Mouse (Mus musculus) heart, adult 2 months (tissue): ENCODE results near the gene Tcf23. TPM values are rescaled to one million over a fixed set of nuclear protein-coding genes. Genes with fewer than 3 reads are reported as not detected.
A peak's percentile ranks its signal among the peaks of the same experiment; 100 is the strongest.

ENCODE experiments used
- DNase-seq, 2 experiments: peaks; one replicate each; pipeline ENCODE4 v3.0.0; 2021
- H3K27ac ChIP-seq: fragments of 200-600 bp; 2 replicates; pipeline ENCODE4 v1.8.1; 2022
- H3K27me3 ChIP-seq: fragments of 200-500 bp; 2 replicates; pipeline ENCODE4 v1.6.1; 2012; ENCODE audit warnings: mild to moderate bottlenecking, low read length, inconsistent platforms, mixed read lengths; ENCODE audit not compliant: control insufficient read depth, insufficient read depth
- H3K36me3 ChIP-seq: fragments of 200-500 bp; 2 replicates; pipeline ENCODE4 v1.6.1; 2012; ENCODE audit warnings: low read length, inconsistent platforms; ENCODE audit not compliant: control insufficient read depth, insufficient read depth
- H3K4me1 ChIP-seq: fragments of 200-500 bp; 2 replicates; pipeline ENCODE4 v1.6.1; 2011; ENCODE audit warnings: low read length; ENCODE audit not compliant: control insufficient read depth, insufficient read depth
- H3K4me3 ChIP-seq: fragments of 200-600 bp; 2 replicates; pipeline ENCODE4 v1.8.1; 2022
- H3K79me2 ChIP-seq: fragments of 200-500 bp; replicated peaks from 2 replicates; pipeline ENCODE4 v1.6.1; 2012; ENCODE audit warnings: mild to moderate bottlenecking, inconsistent platforms, low read length, moderate library complexity, mixed read lengths; ENCODE audit not compliant: control insufficient read depth, insufficient read depth
- H3K9ac ChIP-seq: fragments of 200-500 bp; 2 replicates; pipeline ENCODE4 v1.6.1; 2012; ENCODE audit warnings: low read depth, mild to moderate bottlenecking, control low read depth, inconsistent platforms, low read length, mixed read lengths
- CTCF ChIP-seq: fragments of 200-600 bp; IDR thresholded peaks from 2 replicates; pipeline ENCODE4 v1.8.1; 2022; ENCODE audit warnings: antibody characterized with exemption, mild to moderate bottlenecking, moderate library complexity
- EP300 ChIP-seq: fragments of 200-500 bp; IDR thresholded peaks from 2 replicates; pipeline ENCODE4 v1.6.1; 2011; ENCODE audit warnings: low read depth, low read length, control low read depth; ENCODE audit not compliant: insufficient read depth
- POLR2A ChIP-seq: fragments of 200-500 bp; IDR thresholded peaks from 2 replicates; pipeline ENCODE4 v1.6.1; 2011; ENCODE audit warnings: mild to moderate bottlenecking, low read depth, low read length, control low read depth; ENCODE audit not compliant: insufficient read depth
- WGBS: fragments of 180-500 bp; shearing (Covaris S2); methylation state at CpG from one replicate; pipeline ENCODE4 v1.1.7; 2018; 5-methylcytosine and 5-hydroxymethylcytosine counted together
- intact Hi-C: fragments of 180-260 bp; cut with DNase I; formaldehyde crosslinking; loops from one replicate; pipeline ENCODE4 v1.15.1; 2025
- long read RNA-seq: library from polyadenylated mRNA; stranded (forward); transcript quantifications from one replicate; pipeline ENCODE4 v2.0.0, GENCODE M21; 2021
- polyA plus RNA-seq: library from polyadenylated mRNA; depleted of rRNA; stranded (reverse); fragments of >200 nt; gene quantifications from 2 replicates; pipeline ENCODE4 v1.2.3, GENCODE M21; 2012; rRNA removed
- total RNA-seq, 2 experiments: library from RNA; stranded (reverse); gene quantifications; 2 replicates each; pipeline ENCODE4 v1.2.3; 2021

Tcf23 gene
- total RNA-seq (1 to 10 TPM; 1.6 TPM), polyA plus RNA-seq (0.44 and 0.57 TPM in 2 replicates)
- long read RNA-seq, full-length matches to known transcripts: 1 of 1 reads
- long read RNA-seq, partial matches to known transcripts: 0 of 1 reads
- long read RNA-seq, other reads (novel, unspliced or antisense): 0 of 1 reads

DNA sequence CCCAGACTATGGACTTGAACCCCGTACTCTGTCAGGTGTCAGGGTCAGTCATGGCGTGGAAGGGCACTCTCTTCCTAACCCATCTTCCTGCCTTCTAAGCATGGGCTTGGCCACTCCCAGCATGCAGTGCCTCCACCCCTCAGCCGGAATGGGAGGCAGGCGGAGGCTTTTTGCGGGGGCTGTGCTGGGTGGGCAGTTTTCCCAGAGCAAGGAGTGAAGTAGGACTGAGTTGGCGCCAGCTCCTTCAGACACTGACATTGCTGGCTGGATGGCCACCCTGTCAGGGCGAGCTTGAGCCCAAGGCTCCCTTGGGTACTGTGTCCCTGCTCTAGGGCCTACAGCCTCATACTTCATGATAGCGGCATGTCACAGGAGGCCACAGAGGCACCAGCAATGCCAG lies at the start of gene Tcf23:
Tcf23 (plus strand) TSS at position 247 of the 400 bp plus-strand sequence.
- Histone ChIP-seq H3K36me3 (no peaks in the 10 kb centered on the region), H3K4me1 (peaks cover 10% of the 10 kb centered on the region), H3K79me2 (no peaks in the 10 kb centered on the region), H3K9ac (peak within 1 kb of the TSS; percentile 6; the same call in 1 of the 2 replicates), H3K27ac (peak within 1 kb of the TSS; percentile 71), H3K27me3 (no peaks in the 10 kb centered on the region), H3K4me3 (no peak within 1 kb of the TSS)
- DNase-seq: peak; percentile 75 to 78
- intact Hi-C loops: no loop called here
- WGBS: 31% methylated on average over 8 of the region's 8 CpGs
- TF ChIP-seq POLR2A (peak; percentile 66), EP300 (peak; percentile 67; the same call in 1 of the 2 replicates), CTCF (no peak)

DNA sequence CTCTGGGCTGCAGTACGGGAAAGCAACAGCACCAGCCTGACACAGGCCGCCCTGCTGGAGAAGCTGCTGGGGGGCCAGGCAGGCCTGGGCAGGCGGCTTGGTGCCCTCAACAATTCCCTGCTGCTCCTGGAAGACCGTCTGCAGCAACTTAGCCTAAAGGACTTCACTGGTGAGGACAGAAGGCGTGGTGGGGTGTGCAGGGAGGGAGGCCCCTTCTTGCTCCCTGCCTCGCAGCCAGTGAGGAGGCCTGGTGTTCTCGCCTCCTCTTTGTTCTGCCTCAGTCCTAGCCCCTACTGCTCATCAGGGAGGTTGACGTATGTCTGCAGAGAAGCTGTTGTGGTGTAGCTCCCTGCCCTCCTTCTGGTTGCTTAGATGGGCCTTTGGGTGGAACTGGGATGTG lies 49.8 kb upstream of the Tcf23 start:
- WGBS: 96% methylated on average over 8 of the region's 8 CpGs
- Histone ChIP-seq H3K79me2 (no peaks in the 10 kb centered on the region), H3K9ac (no peak overlapping the region), H3K4me1 (peaks cover 20% of the 10 kb centered on the region), H3K4me3 (no peak overlapping the region), H3K27me3 (no peaks in the 10 kb centered on the region), H3K36me3 (no peaks in the 10 kb centered on the region), H3K27ac (no peak overlapping the region; the same call in 1 of the 2 replicates)
- no peak for DNase-seq
- no peak for TF ChIP-seq CTCF
- TF ChIP-seq POLR2A: no peak
- TF ChIP-seq EP300: no peak
- intact Hi-C loops: loop anchor here (5.0 kb wide), 1 partner anchor 106 kb away; the partner anchor contains the start of gene Mapre3

DNA sequence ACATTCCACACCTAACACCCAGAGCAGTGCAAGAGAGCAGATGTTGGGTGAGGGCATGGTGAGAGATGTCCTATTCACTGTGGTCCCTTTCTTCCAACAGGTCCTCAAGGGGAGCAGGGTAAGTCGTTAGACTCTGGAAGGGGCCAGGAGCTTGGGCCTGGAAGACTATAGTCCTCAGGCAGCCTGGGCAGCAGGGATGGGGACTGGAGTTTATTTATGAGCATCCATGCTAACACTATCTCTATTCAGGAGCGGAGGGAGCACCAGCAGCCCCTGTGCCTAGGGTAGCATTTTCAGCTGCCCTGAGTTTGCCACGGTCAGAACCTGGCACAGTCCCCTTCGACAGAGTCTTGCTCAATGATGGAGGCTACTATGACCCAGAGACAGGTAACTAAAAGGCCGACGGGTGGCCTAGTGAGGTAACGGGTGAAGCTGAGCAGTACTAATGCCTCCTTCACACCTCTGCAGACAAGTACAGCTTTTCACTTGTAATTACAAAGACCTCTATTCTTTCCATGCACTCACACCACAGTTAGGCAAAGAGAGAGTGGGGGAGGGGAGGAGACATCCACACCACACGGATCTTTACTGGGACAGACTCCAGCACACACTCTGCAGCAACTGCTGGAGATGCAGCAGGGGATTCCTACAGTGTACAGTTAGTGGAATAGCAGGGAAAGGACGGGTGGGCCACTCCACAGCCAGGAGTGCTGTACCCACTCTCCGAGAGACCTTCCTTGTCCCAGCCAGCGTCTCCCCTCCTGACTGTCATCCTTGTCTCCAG lies 48.4 kb upstream of the Tcf23 start:
- intact Hi-C loops: loop anchor here (5.0 kb wide), 3 partner anchors 42 to 127 kb away; partner anchors contain the start of genes Atraid, Mapre3, Preb and Slc5a6

DNA sequence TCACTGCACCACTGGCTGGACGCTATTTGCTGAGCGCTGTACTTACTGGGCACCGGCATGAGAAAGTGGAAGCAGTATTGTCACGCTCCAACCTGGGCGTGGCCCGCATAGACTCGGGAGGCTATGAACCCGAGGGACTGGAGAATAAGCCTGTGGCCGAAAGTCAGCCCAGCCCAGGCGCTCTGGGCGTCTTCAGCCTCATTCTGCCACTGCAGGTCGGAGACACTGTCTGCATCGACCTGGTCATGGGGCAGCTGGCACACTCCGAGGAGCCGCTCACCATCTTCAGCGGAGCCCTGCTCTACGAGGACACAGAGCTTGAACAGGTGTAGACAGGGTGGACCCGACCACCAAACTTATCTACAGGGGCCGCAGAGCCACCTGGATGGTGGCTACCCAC lies 47.8 kb upstream of the Tcf23 start:
- TF ChIP-seq CTCF (no peak), POLR2A (no peak), EP300 (no peak)
- DNase-seq: peak; percentile 56
- Histone ChIP-seq H3K9ac (no peak overlapping the region), H3K79me2 (no peaks in the 10 kb centered on the region), H3K27me3 (no peaks in the 10 kb centered on the region), H3K4me3 (no peak overlapping the region), H3K4me1 (peaks cover 7% of the 10 kb centered on the region), H3K27ac (peak overlapping the region; percentile 84), H3K36me3 (no peaks in the 10 kb centered on the region)
- WGBS: 68% methylated on average over 19 of the region's 19 CpGs
- intact Hi-C loops: loop anchor here (5.0 kb wide), 2 partner anchors 42 to 127 kb away; partner anchors contain the start of genes Atraid, Preb and Slc5a6

More for the DNA sequence above, 48.4 kb upstream of the Tcf23 start:
- DNase-seq: no peak
- no peak for TF ChIP-seq POLR2A
- no peak for TF ChIP-seq CTCF
- no peak overlapping the region for H3K4me3 ChIP-seq
- no peaks in the 10 kb centered on the region for H3K79me2 ChIP-seq
- no peak overlapping the region for H3K9ac ChIP-seq
- H3K27me3 ChIP-seq: no peaks in the 10 kb centered on the region
- H3K4me1 ChIP-seq: peaks cover 12% of the 10 kb centered on the region
- H3K36me3 ChIP-seq: no peaks in the 10 kb centered on the region
- H3K27ac ChIP-seq: no peak overlapping the region; the same call in 1 of the 2 replicates
- WGBS: 75% methylated on average over 11 of the region's 11 CpGs

DNA sequence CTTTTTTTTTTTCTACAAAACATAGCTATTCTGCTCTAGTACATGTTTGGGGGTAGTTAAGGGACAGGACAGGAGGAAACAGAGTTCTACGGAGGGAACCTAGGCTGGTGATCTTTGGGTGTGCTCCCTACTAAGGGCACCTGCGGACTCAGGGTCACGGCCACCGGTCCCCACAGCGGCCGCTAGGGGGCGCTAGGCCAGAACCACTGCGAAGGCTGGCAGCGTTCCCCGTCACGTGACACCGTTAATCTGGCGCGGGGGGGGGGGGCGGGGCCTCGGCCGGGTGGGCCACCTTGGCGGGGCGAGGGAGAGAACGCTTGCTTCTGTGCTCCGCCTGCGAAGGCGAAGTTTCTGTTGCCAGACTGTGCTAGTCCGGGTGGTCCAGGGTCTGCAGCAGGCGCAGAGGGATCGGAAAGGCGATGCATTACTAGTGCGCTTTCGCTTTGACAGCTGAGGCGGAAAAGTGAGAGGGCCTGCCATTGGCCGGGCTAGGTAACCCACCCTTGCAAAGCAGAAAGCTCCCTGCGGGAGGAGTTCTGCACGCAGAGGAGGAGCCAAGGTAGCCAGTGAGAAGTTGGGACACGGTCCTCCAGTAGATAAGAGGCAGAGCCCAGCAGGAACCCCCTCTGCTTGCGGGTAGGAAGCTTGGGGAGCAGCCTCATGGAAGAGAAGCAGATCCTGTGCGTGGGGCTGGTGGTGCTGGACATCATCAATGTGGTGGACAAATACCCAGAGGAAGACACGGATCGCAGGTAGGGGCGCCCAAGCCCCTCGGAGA lies 47.0 kb upstream of the Tcf23 start, which contains the start of gene Khk:
Khk (plus strand) TSS at position 176 of the 778 bp plus-strand sequence.
- Histone ChIP-seq H3K4me3 (peak within 1 kb of the TSS; percentile 71), H3K27ac (peak within 1 kb of the TSS; percentile 84), H3K27me3 (no peaks in the 10 kb centered on the region), H3K79me2 (no peaks in the 10 kb centered on the region), H3K36me3 (no peaks in the 10 kb centered on the region), H3K9ac (peak within 1 kb of the TSS; percentile 47), H3K4me1 (peaks cover 6% of the 10 kb centered on the region)
- peak; percentile 81 for TF ChIP-seq CTCF
- peak; percentile 91 for TF ChIP-seq POLR2A
- no peak; the same call in 1 of the 2 replicates for TF ChIP-seq EP300
- peak; percentile 91 to 94 for DNase-seq
- WGBS: 2% methylated on average over 40 of the region's 40 CpGs
- intact Hi-C loops: loop anchor here (5.0 kb wide), 2 partner anchors 41 to 126 kb away; partner anchors contain the start of genes Atraid, Preb and Slc5a6
